Comparison of ENCODE assay signal across 9 mouse cellular contexts in the genomic region with DNA sequence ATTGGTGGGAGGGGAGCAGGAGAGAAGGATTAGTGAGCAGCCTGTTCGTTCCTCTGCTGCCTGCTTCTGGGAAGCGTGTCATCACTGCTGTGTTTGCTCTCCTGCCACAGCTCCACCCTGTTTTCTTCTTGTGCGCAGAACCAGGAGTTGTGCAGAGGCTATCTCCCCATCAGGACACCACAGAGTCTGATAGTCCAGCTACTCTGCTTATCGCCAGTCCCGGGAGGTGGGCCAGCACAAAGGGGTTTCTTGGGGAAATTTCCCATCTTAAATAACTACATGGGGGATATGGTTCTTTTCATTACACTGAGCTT. TPM values are rescaled to one million over a fixed set of nuclear protein-coding genes. Genes with fewer than 3 reads are reported as not detected.
DNase-seq lines count a peak whose midpoint lies in the region; ATAC-seq lines count a peak whose summit lies in the region.
"Had no signal": no experiment of that assay in that cellular context is flagged by ENCODE, and none has a peak within 500 bp of the region (broad histone marks: within the 10 kb centered on the region; RNA-seq: fewer than 3 reads in every experiment).

No protein-coding gene starts in this region.

- no peak overlapping the region for H3K4me3 ChIP-seq in forebrain, embryonic 15.5 days
- no peak overlapping the region for H3K4me3 ChIP-seq in forebrain, embryonic 12.5 days (replicated peaks)
- H3K4me3 ChIP-seq in midbrain, embryonic 12.5 days = no peak overlapping the region
- no peak overlapping the region for H3K4me3 ChIP-seq in midbrain, embryonic 11.5 days (ENCODE audit: low read depth, low read length)
- no peak overlapping the region for H3K4me3 ChIP-seq in limb, embryonic 12.5 days (replicated peaks)
- no peak overlapping the region for H3K4me3 ChIP-seq in stomach, embryonic 15.5 days (replicated peaks)

- no peak for ATAC-seq in forebrain, embryonic 15.5 days (replicated peaks)
- ATAC-seq in forebrain, embryonic 12.5 days (ENCODE audit: low FRiP score) = no peak
- ATAC-seq in midbrain, embryonic 12.5 days (ENCODE audit: low FRiP score, low read depth) = no peak
- no peak for ATAC-seq in midbrain, embryonic 11.5 days (ENCODE audit: low FRiP score)
- ATAC-seq in limb, embryonic 12.5 days (ENCODE audit: insufficient number of reproducible peaks, insufficient read depth, low FRiP score, low TSS enrichment, low read depth) = no peak
- peak; percentile 78; the same call in 1 of the 2 replicates for ATAC-seq in stomach, embryonic 15.5 days (ENCODE audit: insufficient read depth, low FRiP score, low read depth)

- no peak overlapping the region for H3K4me2 ChIP-seq in forebrain, embryonic 15.5 days (replicated peaks)
- H3K4me2 ChIP-seq in forebrain, embryonic 12.5 days = no peak overlapping the region
- no peak overlapping the region for H3K4me2 ChIP-seq in midbrain, embryonic 12.5 days (replicated peaks)
- H3K4me2 ChIP-seq in midbrain, embryonic 11.5 days = no peak overlapping the region
- peak overlapping the region; percentile 35 for H3K4me2 ChIP-seq in limb, embryonic 12.5 days
- no peak overlapping the region; the same call in 1 of the 2 replicates for H3K4me2 ChIP-seq in stomach, embryonic 15.5 days

- H3K27ac ChIP-seq in forebrain, embryonic 15.5 days (replicated peaks) = peak overlapping the region; percentile 35; the same call in 1 of the 2 replicates
- no peak overlapping the region for H3K27ac ChIP-seq in forebrain, embryonic 12.5 days
- peak overlapping the region; percentile 1; the same call in 1 of the 2 replicates for H3K27ac ChIP-seq in midbrain, embryonic 12.5 days (replicated peaks)
- no peak overlapping the region for H3K27ac ChIP-seq in midbrain, embryonic 11.5 days (ENCODE audit: low read depth, low read length)
- peak overlapping the region; percentile 81 for H3K27ac ChIP-seq in limb, embryonic 12.5 days
- H3K27ac ChIP-seq in stomach, embryonic 15.5 days = peak overlapping the region; percentile 62

- no peaks in the 10 kb centered on the region for H3K36me3 ChIP-seq in forebrain, embryonic 15.5 days
- H3K36me3 ChIP-seq in forebrain, embryonic 12.5 days (replicated peaks) = no peaks in the 10 kb centered on the region
- H3K36me3 ChIP-seq in midbrain, embryonic 12.5 days = no peaks in the 10 kb centered on the region
- H3K36me3 ChIP-seq in midbrain, embryonic 11.5 days (ENCODE audit: control insufficient read depth, insufficient read depth, low read length) = no peaks in the 10 kb centered on the region
- H3K36me3 ChIP-seq in limb, embryonic 12.5 days = 0 out of 2 replicates have a peak, but pooled peaks cover 5% of the 10 kb centered on the region
- no peaks in the 10 kb centered on the region for H3K36me3 ChIP-seq in stomach, embryonic 15.5 days

- no peak overlapping the region for H3K9ac ChIP-seq in forebrain, embryonic 15.5 days (replicated peaks)
- no peak overlapping the region for H3K9ac ChIP-seq in forebrain, embryonic 12.5 days
- no peak overlapping the region for H3K9ac ChIP-seq in midbrain, embryonic 12.5 days (replicated peaks)
- H3K9ac ChIP-seq in midbrain, embryonic 11.5 days (ENCODE audit: low read length) = no peak overlapping the region
- H3K9ac ChIP-seq in limb, embryonic 12.5 days (replicated peaks) = no peak overlapping the region
- no peak overlapping the region for H3K9ac ChIP-seq in stomach, embryonic 15.5 days

- H3K9me3 ChIP-seq in forebrain, embryonic 15.5 days = no peaks in the 10 kb centered on the region
- H3K9me3 ChIP-seq in forebrain, embryonic 12.5 days = no peaks in the 10 kb centered on the region
- no peaks in the 10 kb centered on the region for H3K9me3 ChIP-seq in midbrain, embryonic 12.5 days
- H3K9me3 ChIP-seq in midbrain, embryonic 11.5 days (ENCODE audit: control insufficient read depth, low read length) = no peaks in the 10 kb centered on the region
- peaks cover 7% of the 10 kb centered on the region; the same call in 1 of the 2 replicates for H3K9me3 ChIP-seq in limb, embryonic 12.5 days
- no peaks in the 10 kb centered on the region for H3K9me3 ChIP-seq in stomach, embryonic 15.5 days

- H3K27me3 ChIP-seq in forebrain, embryonic 15.5 days = no peaks in the 10 kb centered on the region
- H3K27me3 ChIP-seq in forebrain, embryonic 12.5 days = no peaks in the 10 kb centered on the region
- H3K27me3 ChIP-seq in midbrain, embryonic 12.5 days = no peaks in the 10 kb centered on the region
- H3K27me3 ChIP-seq in midbrain, embryonic 11.5 days (ENCODE audit: control insufficient read depth, insufficient read depth, low read length) = no peaks in the 10 kb centered on the region
- no peaks in the 10 kb centered on the region for H3K27me3 ChIP-seq in limb, embryonic 12.5 days
- H3K27me3 ChIP-seq in stomach, embryonic 15.5 days (replicated peaks) = no peaks in the 10 kb centered on the region

- peaks cover 6% of the 10 kb centered on the region; the same call in 1 of the 2 replicates for H3K4me1 ChIP-seq in forebrain, embryonic 15.5 days
- H3K4me1 ChIP-seq in forebrain, embryonic 12.5 days = peaks cover 13% of the 10 kb centered on the region
- peaks cover 5% of the 10 kb centered on the region; the same call in 1 of the 2 replicates for H3K4me1 ChIP-seq in midbrain, embryonic 12.5 days
- peaks cover 2% of the 10 kb centered on the region; the same call in 1 of the 2 replicates for H3K4me1 ChIP-seq in midbrain, embryonic 11.5 days (ENCODE audit: control insufficient read depth, insufficient read depth, low read length)
- H3K4me1 ChIP-seq in limb, embryonic 12.5 days (replicated peaks) = peaks cover 73% of the 10 kb centered on the region
- H3K4me1 ChIP-seq in stomach, embryonic 15.5 days = peaks cover 41% of the 10 kb centered on the region

- no peak for DNase-seq in midbrain, embryonic 11.5 days (ENCODE audit: low spot score, missing footprints)
- no peak for DNase-seq in layer of hippocampus, postnatal 14 days (ENCODE audit: low spot score in 2 of 2)
- no peak for DNase-seq in thymus, postnatal 0 days (ENCODE audit: low spot score)
- DNase-seq: layer of hippocampus, postnatal 36 days had no signal

- WGBS in forebrain, embryonic 15.5 days = 68% methylated on average over 5 of the region's 5 CpGs
- 67% methylated on average over 5 of the region's 5 CpGs for WGBS in forebrain, embryonic 12.5 days
- WGBS in midbrain, embryonic 12.5 days = 57% methylated on average over 5 of the region's 5 CpGs
- 52% methylated on average over 5 of the region's 5 CpGs for WGBS in midbrain, embryonic 11.5 days
- 36% methylated on average over 5 of the region's 5 CpGs for WGBS in limb, embryonic 12.5 days
- WGBS in stomach, embryonic 15.5 days = 33% methylated on average over 5 of the region's 5 CpGs

RNA-seq across cellular contexts. Expression of gene Cyth3, which starts 11.3 kb away (rescaled TPM):
- polyA plus RNA-seq in forebrain, embryonic 15.5 days (2015; fragmentation: Nextera tagmentation; extraction: Ambion mirVana) = 38.4 and 42.6 TPM in 2 replicates
- polyA plus RNA-seq in forebrain, embryonic 12.5 days (2016; fragmentation: Nextera tagmentation; extraction: Ambion mirVana) = 25.7 and 27.8 TPM in 2 replicates
- 32.2 and 32.3 TPM in 2 replicates for polyA plus RNA-seq in midbrain, embryonic 12.5 days (2016; fragmentation: Nextera tagmentation; extraction: Ambion mirVana)
- 27.6 and 28.9 TPM in 2 replicates for polyA plus RNA-seq in midbrain, embryonic 11.5 days (2014; fragmentation: Nextera tagmentation; extraction: Ambion mirVana)
- polyA plus RNA-seq in limb, embryonic 12.5 days (2016; fragmentation: Nextera tagmentation; extraction: Ambion mirVana) = 53.2 and 55.5 TPM in 2 replicates
- polyA plus RNA-seq in stomach, embryonic 15.5 days (2015; fragmentation: Nextera tagmentation; extraction: Ambion mirVana) = 49.8 and 53.9 TPM in 2 replicates
- total RNA-seq in layer of hippocampus, postnatal 14 days (2021) = 10 to 100 TPM; 48.1 to 52.4 TPM
- polyA plus RNA-seq in thymus, postnatal 0 days (2015; fragmentation: Nextera tagmentation; extraction: Ambion mirVana) = 13.8 and 17.2 TPM in 2 replicates

Comparison
In these comparisons a context has a peak if more than half of its experiments do, and no peak if none do; other contexts are left out.
1. H3K27ac ChIP-seq: peak in forebrain, embryonic 15.5 days (single experiment), midbrain, embryonic 12.5 days (single experiment), limb, embryonic 12.5 days (single experiment) and stomach, embryonic 15.5 days (single experiment); none in forebrain, embryonic 12.5 days (single experiment) and midbrain, embryonic 11.5 days (single experiment).